Mouse (Mus musculus) bone marrow macrophage, adult 2 months (primary cell): Measurements from ENCODE around the gene Ppib.

Experiments
- CTCF ChIP-seq: IDR thresholded peaks from 2 replicates; pipeline ENCODE4 v1.5.1; 2012; ENCODE audit warnings: low read depth, mild to moderate bottlenecking, low read length, moderate library complexity
- POLR2A ChIP-seq: IDR thresholded peaks from 2 replicates; pipeline ENCODE4 v1.6.1; 2012; ENCODE audit warnings: mild to moderate bottlenecking, low read depth, low read length, borderline replicate concordance

DNA sequence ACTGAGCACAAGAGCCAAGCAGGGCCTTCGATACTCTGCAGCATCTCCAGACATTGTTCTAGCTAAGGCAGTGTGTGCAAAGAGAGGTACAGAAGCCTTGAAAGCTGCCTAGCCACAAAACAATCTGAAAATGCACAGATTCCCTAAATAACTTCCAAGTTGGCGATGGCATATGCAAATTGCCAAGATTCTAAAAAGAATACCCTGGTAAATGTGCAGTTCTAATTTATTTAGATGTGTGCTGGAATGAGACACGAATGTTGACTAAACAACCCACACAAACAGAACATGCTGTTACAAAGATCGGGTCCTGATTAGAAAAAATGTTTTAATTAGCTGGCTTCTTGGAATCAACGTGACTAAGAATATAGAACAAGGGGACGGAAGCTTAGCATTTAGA, 42.6 kb downstream of the Ppib start:
- TF ChIP-seq CTCF (no peak), POLR2A (no peak)
